Mouse (Mus musculus) small intestine, adult 2 months (tissue): ENCODE measurements around the gene Shisa9.

Experiments
- CTCF ChIP-seq: fragments of 200-500 bp; IDR thresholded peaks from 2 replicates; pipeline ENCODE4 v1.5.1; 2012; ENCODE audit warnings: low read depth, mild to moderate bottlenecking, control low read depth, inconsistent platforms, low read length, moderate library complexity, mixed read lengths; ENCODE audit not compliant: insufficient replicate concordance, insufficient read length; ENCODE audit errors: extremely low read depth
- POLR2A ChIP-seq: fragments of 200-500 bp; IDR thresholded peaks from 2 replicates; pipeline ENCODE4 v1.6.1; 2012; ENCODE audit warnings: low read depth, mild to moderate bottlenecking, control low read depth, inconsistent platforms, low read length, moderate library complexity

GRCm38 (mm10) chr16:12052051-12052450, 68.1 kb downstream of the Shisa9 start:
- no peak for TF ChIP-seq POLR2A
- no peak for TF ChIP-seq CTCF
